Mouse (Mus musculus): Measurements from ENCODE around the gene Nme1.

DNA sequence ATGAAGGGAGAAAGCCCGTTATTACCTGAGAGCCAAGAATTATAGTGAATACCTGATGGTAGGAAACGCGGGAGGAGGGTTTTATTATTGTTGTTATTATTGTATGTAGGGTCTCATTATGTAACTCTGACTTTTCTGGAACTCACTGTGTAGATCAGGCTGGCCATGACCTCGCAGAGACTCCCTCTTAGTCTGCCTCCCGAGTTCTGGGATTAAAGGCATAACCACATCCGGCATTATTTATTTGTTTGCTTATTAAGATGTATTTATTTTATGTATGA is 467 bp upstream of the Nme1 start:
- no peak for TF ChIP-seq POLR2A (IDR thresholded peaks at IDR 0.05; ENCODE audit: insufficient read depth, low read length)
- no peak for TF ChIP-seq EP300 (IDR thresholded peaks at IDR 0.05; ENCODE audit: insufficient read depth, low read depth, low read length)
